Mouse (Mus musculus): ENCODE results near the gene Ocm. TPM values are rescaled to one million over a fixed set of nuclear protein-coding genes. Genes with fewer than 3 reads are reported as not detected.

The Ocm gene
- polyA plus RNA-seq, 1 experiment from 2014 or later = 0.23 TPM

- 25% methylated on average over 3 of the region's 3 CpGs for WGBS
- Histone ChIP-seq H3K9ac (ENCODE audit: low read length) (no peak overlapping the region), H3K27ac (replicated peaks) (no peak overlapping the region), H3K36me3 (ENCODE audit: control insufficient read depth, insufficient read depth, low read length) (no peaks in the 10 kb centered on the region), H3K4me2 (replicated peaks; ENCODE audit: low read depth) (no peak overlapping the region), H3K27me3 (ENCODE audit: control insufficient read depth, insufficient read depth, low read length) (no peaks in the 10 kb centered on the region), H3K4me1 (replicated peaks; ENCODE audit: control insufficient read depth, insufficient read depth) (no peaks in the 10 kb centered on the region), H3K9me3 (ENCODE audit: control insufficient read depth, low read length) (no peaks in the 10 kb centered on the region), H3K4me3 (ENCODE audit: low read depth, low read length) (no peak overlapping the region)
- ATAC-seq (ENCODE audit: low FRiP score, low TSS enrichment) (no peak), DNase-seq (ENCODE audit: low spot score) (no peak)
- TF ChIP-seq EP300 (optimal IDR thresholded peaks at IDR 0.05) (no peak), CTCF (IDR thresholded peaks at IDR 0.05; ENCODE audit: low read depth) (no peak)
Observed at GRCm38 (mm10) chr5:144053450-144053849, 27.0 kb upstream of the Ocm start.

DNA sequence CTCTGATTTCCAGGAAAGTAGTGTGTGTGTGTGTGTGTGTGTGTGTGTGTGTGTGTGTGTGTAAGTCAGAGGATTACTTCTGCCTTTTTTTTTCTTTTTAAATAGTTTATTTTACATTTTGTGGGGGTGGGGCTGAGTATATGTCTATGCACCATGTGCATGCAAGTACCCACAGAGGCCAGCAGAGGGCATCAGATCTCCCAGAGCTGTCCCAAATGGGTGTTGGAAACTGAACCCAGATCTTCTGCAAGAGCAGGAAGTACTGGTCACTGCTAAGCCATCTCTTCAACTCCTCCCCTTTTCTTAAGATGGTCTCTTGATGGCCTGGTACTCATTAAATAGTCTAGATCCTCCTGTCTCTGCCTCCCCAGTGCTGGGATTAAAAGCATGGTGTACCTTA, 24.8 kb upstream of the Ocm start:
- H3K36me3 ChIP-seq (ENCODE audit: control insufficient read depth, insufficient read depth, low read length) = no peaks in the 10 kb centered on the region
- no peaks in the 10 kb centered on the region for H3K27me3 ChIP-seq (ENCODE audit: control insufficient read depth, insufficient read depth, low read length)
- TF ChIP-seq CTCF (IDR thresholded peaks at IDR 0.05; ENCODE audit: low read depth) (peak; percentile 53), EP300 (optimal IDR thresholded peaks at IDR 0.05) (no peak)
- no peak for DNase-seq (ENCODE audit: low spot score)
- no peak for ATAC-seq (ENCODE audit: low FRiP score, low TSS enrichment)
- no peak overlapping the region for H3K9ac ChIP-seq (ENCODE audit: low read length)
- H3K9me3 ChIP-seq (ENCODE audit: control insufficient read depth, low read length) = no peaks in the 10 kb centered on the region
- H3K4me2 ChIP-seq (replicated peaks; ENCODE audit: low read depth) = no peak overlapping the region
- no peak overlapping the region for H3K4me3 ChIP-seq (ENCODE audit: low read depth, low read length)
- no peak overlapping the region for H3K27ac ChIP-seq (replicated peaks)
- H3K4me1 ChIP-seq (replicated peaks; ENCODE audit: control insufficient read depth, insufficient read depth) = no peaks in the 10 kb centered on the region

DNA sequence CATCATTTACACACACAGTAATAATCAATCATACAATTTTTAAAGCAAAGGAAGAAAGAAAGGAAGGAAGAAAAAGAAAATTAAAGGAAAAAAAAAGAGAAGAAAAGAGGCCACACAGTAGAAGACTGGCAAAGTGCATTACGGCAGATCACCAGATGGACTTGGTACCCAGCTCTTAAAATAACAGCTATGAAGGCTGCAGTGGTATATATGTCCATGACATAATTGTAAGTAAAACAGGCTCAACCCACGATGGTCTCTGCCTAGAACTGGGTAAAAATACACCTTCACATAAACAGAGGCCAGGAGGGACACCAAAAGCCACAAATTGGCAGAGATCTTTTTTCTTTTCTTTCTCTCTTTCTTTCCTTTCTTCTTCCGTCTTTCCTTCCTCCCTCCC, 23.4 kb upstream of the Ocm start:
- H3K27me3 ChIP-seq (ENCODE audit: control insufficient read depth, insufficient read depth, low read length) = no peaks in the 10 kb centered on the region

DNA sequence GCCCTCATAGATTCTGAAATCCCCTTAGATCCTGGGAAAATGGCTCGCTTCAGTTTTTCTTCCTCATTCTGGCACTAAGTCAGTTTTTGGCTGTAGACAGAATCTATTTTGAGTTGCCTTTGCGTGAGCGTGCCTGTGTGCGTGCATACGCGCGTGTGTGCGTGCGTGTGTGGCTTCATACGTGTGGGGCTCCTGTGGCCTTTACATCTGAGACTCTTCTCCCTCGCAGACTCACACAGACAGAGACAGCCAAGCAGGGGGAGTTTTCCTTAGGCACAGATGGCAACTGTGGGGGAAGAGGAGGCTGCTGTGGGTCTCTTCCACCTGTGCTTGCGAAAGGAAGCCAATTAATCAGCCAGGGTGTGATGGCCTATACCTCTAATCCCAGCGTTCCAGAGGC, 20.9 kb upstream of the Ocm start:
- Histone ChIP-seq H3K4me1 (replicated peaks; ENCODE audit: control insufficient read depth, insufficient read depth) (no peaks in the 10 kb centered on the region), H3K9me3 (ENCODE audit: control insufficient read depth, low read length) (no peaks in the 10 kb centered on the region), H3K4me2 (replicated peaks; ENCODE audit: low read depth) (no peak overlapping the region), H3K36me3 (ENCODE audit: control insufficient read depth, insufficient read depth, low read length) (no peaks in the 10 kb centered on the region), H3K27ac (replicated peaks) (no peak overlapping the region), H3K4me3 (ENCODE audit: low read depth, low read length) (no peak overlapping the region), H3K27me3 (ENCODE audit: control insufficient read depth, insufficient read depth, low read length) (no peaks in the 10 kb centered on the region), H3K9ac (ENCODE audit: low read length) (no peak overlapping the region)
- WGBS = 72% methylated on average over 13 of the region's 13 CpGs
- TF ChIP-seq EP300 (optimal IDR thresholded peaks at IDR 0.05) = no peak
- TF ChIP-seq CTCF (IDR thresholded peaks at IDR 0.05; ENCODE audit: low read depth) = no peak
- no peak for DNase-seq (ENCODE audit: low spot score)
- no peak for ATAC-seq (ENCODE audit: low FRiP score, low TSS enrichment)

More for the DNA sequence above, 23.4 kb upstream of the Ocm start:
- ATAC-seq (ENCODE audit: low FRiP score, low TSS enrichment) (no peak), DNase-seq (ENCODE audit: low spot score) (no peak)
- Histone ChIP-seq H3K27ac (replicated peaks) (no peak overlapping the region), H3K4me3 (ENCODE audit: low read depth, low read length) (no peak overlapping the region), H3K4me2 (replicated peaks; ENCODE audit: low read depth) (no peak overlapping the region), H3K9ac (ENCODE audit: low read length) (no peak overlapping the region), H3K9me3 (ENCODE audit: control insufficient read depth, low read length) (no peaks in the 10 kb centered on the region), H3K36me3 (ENCODE audit: control insufficient read depth, insufficient read depth, low read length) (no peaks in the 10 kb centered on the region), H3K4me1 (replicated peaks; ENCODE audit: control insufficient read depth, insufficient read depth) (no peaks in the 10 kb centered on the region)
- WGBS = 64% methylated on average over 3 of the region's 3 CpGs
- TF ChIP-seq EP300 (optimal IDR thresholded peaks at IDR 0.05) (no peak), CTCF (IDR thresholded peaks at IDR 0.05; ENCODE audit: low read depth) (no peak)

GRCm38 (mm10) chr5:144043166-144043565, 16.7 kb upstream of the Ocm start:
- Histone ChIP-seq H3K27me3 (ENCODE audit: control insufficient read depth, insufficient read depth, low read length) (no peaks in the 10 kb centered on the region), H3K27ac (replicated peaks) (no peak overlapping the region), H3K36me3 (ENCODE audit: control insufficient read depth, insufficient read depth, low read length) (no peaks in the 10 kb centered on the region), H3K4me1 (replicated peaks; ENCODE audit: control insufficient read depth, insufficient read depth) (no peaks in the 10 kb centered on the region), H3K9me3 (ENCODE audit: control insufficient read depth, low read length) (no peaks in the 10 kb centered on the region), H3K4me3 (ENCODE audit: low read depth, low read length) (no peak overlapping the region), H3K9ac (ENCODE audit: low read length) (no peak overlapping the region), H3K4me2 (replicated peaks; ENCODE audit: low read depth) (no peak overlapping the region)
- no peak for ATAC-seq (ENCODE audit: low FRiP score, low TSS enrichment)
- 81% methylated on average over 11 of the region's 11 CpGs for WGBS
- no peak for TF ChIP-seq EP300 (optimal IDR thresholded peaks at IDR 0.05)
- DNase-seq (ENCODE audit: low spot score) = no peak

- Histone ChIP-seq H3K27ac (replicated peaks) (no peak overlapping the region), H3K36me3 (ENCODE audit: control insufficient read depth, insufficient read depth, low read length) (no peaks in the 10 kb centered on the region), H3K4me1 (replicated peaks; ENCODE audit: control insufficient read depth, insufficient read depth) (no peaks in the 10 kb centered on the region), H3K9me3 (ENCODE audit: control insufficient read depth, low read length) (no peaks in the 10 kb centered on the region), H3K4me2 (replicated peaks; ENCODE audit: low read depth) (peak overlapping the region; percentile 31), H3K27me3 (ENCODE audit: control insufficient read depth, insufficient read depth, low read length) (no peaks in the 10 kb centered on the region), H3K4me3 (ENCODE audit: low read depth, low read length) (no peak overlapping the region), H3K9ac (ENCODE audit: low read length) (no peak overlapping the region)
- peak; percentile 49; the same call in 1 of the 2 replicates for ATAC-seq (ENCODE audit: low FRiP score, low TSS enrichment)
- DNase-seq (ENCODE audit: low spot score) = peak; percentile 79
- TF ChIP-seq CTCF (IDR thresholded peaks at IDR 0.05; ENCODE audit: low read depth) (peak; percentile 94), EP300 (optimal IDR thresholded peaks at IDR 0.05) (no peak)
- WGBS = 48% methylated on average over 11 of the region's 11 CpGs
Observed at GRCm38 (mm10) chr5:144040720-144041364, 14.4 kb upstream of the Ocm start.

Measured in stomach, postnatal 0 days (tissue).